Mouse (Mus musculus): ENCODE measurements around the gene Abtb2. TPM values are rescaled to one million over a fixed set of nuclear protein-coding genes. Genes with fewer than 3 reads are reported as not detected.

Abtb2 gene
- polyA plus RNA-seq, 1 experiment, result 4.2 TPM

GRCm38 (mm10) chr2:103610831-103611535 is 44.9 kb downstream of the Abtb2 start:
- no peak overlapping the region for H3K27ac ChIP-seq (ENCODE audit: control insufficient read depth, insufficient read depth, low read depth, low read length, poor library complexity)
- TF ChIP-seq POLR2A (IDR thresholded peaks at IDR 0.05; ENCODE audit: borderline replicate concordance, control insufficient read depth, low read depth, low read length), result no peak
- TF ChIP-seq CTCF (IDR thresholded peaks at IDR 0.05; ENCODE audit: control insufficient read depth, insufficient read depth, low read length), result no peak
- peaks cover 8% of the 10 kb centered on the region for H3K4me1 ChIP-seq (ENCODE audit: control insufficient read depth, insufficient read depth, low read length)
- no peak overlapping the region for H3K4me3 ChIP-seq (replicated peaks; ENCODE audit: control insufficient read depth, low read depth, low read length)
- WGBS, result 89% methylated on average over 8 of the region's 8 CpGs

GRCm38 (mm10) chr2:103613865-103614264 is 47.8 kb downstream of the Abtb2 start:
- H3K27ac ChIP-seq (ENCODE audit: control insufficient read depth, insufficient read depth, low read depth, low read length, poor library complexity), result no peak overlapping the region
- H3K4me1 ChIP-seq (ENCODE audit: control insufficient read depth, insufficient read depth, low read length), result peaks cover 2% of the 10 kb centered on the region; the same call in 1 of the 2 replicates
- H3K4me3 ChIP-seq (replicated peaks; ENCODE audit: control insufficient read depth, low read depth, low read length), result no peak overlapping the region
- 74% methylated on average over 3 of the region's 3 CpGs for WGBS
- TF ChIP-seq POLR2A (IDR thresholded peaks at IDR 0.05; ENCODE audit: borderline replicate concordance, control insufficient read depth, low read depth, low read length) (no peak), CTCF (IDR thresholded peaks at IDR 0.05; ENCODE audit: control insufficient read depth, insufficient read depth, low read length) (no peak)

DNA sequence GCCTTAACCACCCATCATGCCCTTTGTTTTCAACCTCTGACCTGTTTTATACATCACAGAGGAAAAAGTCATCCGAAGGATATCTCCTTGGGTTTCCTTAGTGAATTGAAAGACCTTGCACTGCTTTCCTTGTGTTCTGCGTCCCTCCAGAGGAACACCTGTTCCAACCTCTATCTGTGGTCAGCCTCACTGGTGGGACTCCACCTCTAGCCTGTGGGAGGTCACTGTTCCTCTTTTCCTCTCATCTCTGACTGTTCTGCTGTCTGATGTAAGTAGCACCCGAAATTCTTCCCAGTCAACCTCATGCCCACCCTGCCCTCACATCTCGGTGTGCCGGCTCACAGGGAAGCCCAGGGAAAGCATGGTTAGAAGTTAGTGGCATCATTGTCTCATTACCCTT is 48.9 kb downstream of the Abtb2 start:
- Histone ChIP-seq H3K4me3 (replicated peaks; ENCODE audit: control insufficient read depth, low read depth, low read length) (no peak overlapping the region), H3K27ac (ENCODE audit: control insufficient read depth, insufficient read depth, low read depth, low read length, poor library complexity) (no peak overlapping the region), H3K4me1 (ENCODE audit: control insufficient read depth, insufficient read depth, low read length) (peaks cover 2% of the 10 kb centered on the region; the same call in 1 of the 2 replicates)
- 0 out of 2 replicates have a peak, but pooled peaks have one; percentile 1 for TF ChIP-seq CTCF (IDR thresholded peaks at IDR 0.05; ENCODE audit: control insufficient read depth, insufficient read depth, low read length)
- no peak for TF ChIP-seq POLR2A (IDR thresholded peaks at IDR 0.05; ENCODE audit: borderline replicate concordance, control insufficient read depth, low read depth, low read length)
- 38% methylated on average over 5 of the region's 5 CpGs for whole genome bisulfite sequencing

GRCm38 (mm10) chr2:103618407-103618806 is 52.3 kb downstream of the Abtb2 start:
- peaks cover 2% of the 10 kb centered on the region; the same call in 1 of the 2 replicates for H3K4me1 ChIP-seq (ENCODE audit: control insufficient read depth, insufficient read depth, low read length)
- H3K4me3 ChIP-seq (replicated peaks; ENCODE audit: control insufficient read depth, low read depth, low read length), result no peak overlapping the region
- H3K27ac ChIP-seq (ENCODE audit: control insufficient read depth, insufficient read depth, low read depth, low read length, poor library complexity), result no peak overlapping the region
- TF ChIP-seq CTCF (IDR thresholded peaks at IDR 0.05; ENCODE audit: control insufficient read depth, insufficient read depth, low read length) (no peak), POLR2A (IDR thresholded peaks at IDR 0.05; ENCODE audit: borderline replicate concordance, control insufficient read depth, low read depth, low read length) (no peak)

DNA sequence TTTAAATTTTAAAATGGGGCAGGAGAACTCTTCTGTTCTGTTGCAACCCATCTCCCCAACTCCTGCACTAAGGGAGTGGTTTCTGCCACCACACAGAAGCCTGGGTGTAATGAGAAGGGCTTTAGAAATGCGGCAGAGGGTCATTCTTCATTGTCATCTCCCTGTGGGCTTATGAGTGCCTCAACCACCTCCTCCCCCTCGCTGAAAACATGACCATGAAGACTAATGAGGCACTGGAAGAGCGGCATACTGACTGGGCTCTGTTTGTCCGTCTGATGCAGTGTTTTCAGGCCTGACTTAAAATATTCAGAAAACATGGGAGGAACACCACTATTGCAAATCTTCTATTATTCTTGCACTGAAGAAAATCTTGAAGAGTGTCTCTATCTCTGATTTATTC is 56.8 kb downstream of the Abtb2 start:
- H3K4me3 ChIP-seq (replicated peaks; ENCODE audit: control insufficient read depth, low read depth, low read length), result no peak overlapping the region
- WGBS, result 80% methylated on average over 4 of the region's 4 CpGs

DNA sequence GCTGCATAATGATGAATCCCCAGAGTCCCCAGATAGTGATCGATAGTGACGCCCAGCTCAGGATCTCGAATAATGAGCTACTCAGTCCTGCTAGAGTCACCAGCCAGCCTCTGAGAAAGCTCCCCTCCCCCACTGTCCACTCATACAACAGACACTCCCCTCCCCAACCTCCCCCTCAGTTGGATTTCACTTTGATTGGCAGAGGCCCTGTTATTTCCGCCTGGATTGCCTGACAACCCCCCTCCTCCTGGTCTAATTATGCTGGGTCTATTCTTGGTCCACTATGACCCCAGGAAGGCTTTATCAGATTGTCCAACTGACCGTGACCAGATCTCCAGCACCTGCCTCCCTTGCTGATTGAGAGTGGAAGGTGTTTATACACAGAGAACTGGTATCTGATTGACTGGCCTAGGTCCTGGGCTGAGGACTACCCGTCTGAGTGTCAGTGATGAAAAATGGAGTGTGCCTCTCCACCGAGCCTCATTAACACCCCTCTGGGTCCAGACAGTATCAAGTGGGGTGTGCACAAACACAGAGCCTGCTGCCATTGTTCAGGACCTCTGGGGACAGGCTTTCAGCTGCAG is 59.3 kb downstream of the Abtb2 start:
- WGBS, result 72% methylated on average over 7 of the region's 7 CpGs

More for the DNA sequence above, 56.8 kb downstream of the Abtb2 start:
- Histone ChIP-seq H3K4me1 (ENCODE audit: control insufficient read depth, insufficient read depth, low read length) (no peaks in the 10 kb centered on the region), H3K27ac (ENCODE audit: control insufficient read depth, insufficient read depth, low read depth, low read length, poor library complexity) (no peak overlapping the region)
- TF ChIP-seq POLR2A (IDR thresholded peaks at IDR 0.05; ENCODE audit: borderline replicate concordance, control insufficient read depth, low read depth, low read length) (no peak), CTCF (IDR thresholded peaks at IDR 0.05; ENCODE audit: control insufficient read depth, insufficient read depth, low read length) (no peak)

GRCm38 (mm10) chr2:103627101-103627500 is 61.0 kb downstream of the Abtb2 start:
- H3K4me3 ChIP-seq (replicated peaks; ENCODE audit: control insufficient read depth, low read depth, low read length), result no peak overlapping the region
- H3K27ac ChIP-seq (ENCODE audit: control insufficient read depth, insufficient read depth, low read depth, low read length, poor library complexity), result no peak overlapping the region
- H3K4me1 ChIP-seq (ENCODE audit: control insufficient read depth, insufficient read depth, low read length), result no peaks in the 10 kb centered on the region
- 28% methylated on average over 7 of the region's 7 CpGs for WGBS
- no peak for TF ChIP-seq CTCF (IDR thresholded peaks at IDR 0.05; ENCODE audit: control insufficient read depth, insufficient read depth, low read length)
- no peak for TF ChIP-seq POLR2A (IDR thresholded peaks at IDR 0.05; ENCODE audit: borderline replicate concordance, control insufficient read depth, low read depth, low read length)

More for the DNA sequence above, 59.3 kb downstream of the Abtb2 start:
- Histone ChIP-seq H3K27ac (ENCODE audit: control insufficient read depth, insufficient read depth, low read depth, low read length, poor library complexity) (no peak overlapping the region), H3K4me3 (replicated peaks; ENCODE audit: control insufficient read depth, low read depth, low read length) (no peak overlapping the region), H3K4me1 (ENCODE audit: control insufficient read depth, insufficient read depth, low read length) (no peaks in the 10 kb centered on the region)
- TF ChIP-seq CTCF (IDR thresholded peaks at IDR 0.05; ENCODE audit: control insufficient read depth, insufficient read depth, low read length) (no peak), POLR2A (IDR thresholded peaks at IDR 0.05; ENCODE audit: borderline replicate concordance, control insufficient read depth, low read depth, low read length) (no peak)

- Histone ChIP-seq H3K4me3 (replicated peaks; ENCODE audit: control insufficient read depth, low read depth, low read length) (no peak overlapping the region), H3K4me1 (ENCODE audit: control insufficient read depth, insufficient read depth, low read length) (no peaks in the 10 kb centered on the region; the same call in 1 of the 2 replicates), H3K27ac (ENCODE audit: control insufficient read depth, insufficient read depth, low read depth, low read length, poor library complexity) (no peak overlapping the region)
- TF ChIP-seq CTCF (IDR thresholded peaks at IDR 0.05; ENCODE audit: control insufficient read depth, insufficient read depth, low read length), result no peak
- no peak for TF ChIP-seq POLR2A (IDR thresholded peaks at IDR 0.05; ENCODE audit: borderline replicate concordance, control insufficient read depth, low read depth, low read length)
- WGBS, result 73% methylated on average over 5 of the region's 5 CpGs
These were observed 63.8 kb downstream of the Abtb2 start for GRCm38 (mm10) chr2:103629956-103630355.

Measured in bone marrow, adult 2 months (tissue).